Mouse (Mus musculus): Measurements from ENCODE around the gene Spred1. TPM values are rescaled to one million over a fixed set of nuclear protein-coding genes. Genes with fewer than 3 reads are reported as not detected.
"Not testable (repeated sequence)": the region's sequence is repeated elsewhere in the genome, so short reads cannot be mapped to it uniquely, and the experiment has no call there.

Spred1 gene
- polyA plus RNA-seq, 1 experiment from 2014 or later, result 20.6 TPM

- Histone ChIP-seq H3K4me3 (peak overlapping the region; percentile 98), H3K9me3 (no peaks in the 10 kb centered on the region), H3K9ac (peak overlapping the region; percentile 98), H3K27ac (peak overlapping the region; percentile 99; the same call in 1 of the 2 replicates), H3K36me3 (no peaks in the 10 kb centered on the region), H3K4me2 (replicated peaks) (peak overlapping the region; percentile 72), H3K4me1 (peaks cover 12% of the 10 kb centered on the region), H3K27me3 (replicated peaks) (no peaks in the 10 kb centered on the region)
- 1% methylated on average over 19 of the region's 19 CpGs for WGBS
- ATAC-seq (ENCODE audit: low FRiP score, low read depth), result no peak
These were observed 921 bp downstream of the Spred1 start for GRCm38 (mm10) chr2:117121984-117122605.

- Histone ChIP-seq H3K36me3 (no peaks in the 10 kb centered on the region), H3K27me3 (replicated peaks) (no peaks in the 10 kb centered on the region), H3K9me3 (no peaks in the 10 kb centered on the region), H3K4me3 (peak overlapping the region; percentile 98), H3K4me2 (replicated peaks) (peak overlapping the region; percentile 72), H3K27ac (no peak overlapping the region), H3K4me1 (peaks cover 12% of the 10 kb centered on the region), H3K9ac (peak overlapping the region; percentile 98; the same call in 1 of the 2 replicates)
- WGBS, result 8% methylated on average over 17 of the region's 17 CpGs
- ATAC-seq (ENCODE audit: low FRiP score, low read depth), result peak; percentile 45
These were observed 1.6 kb downstream of the Spred1 start for GRCm38 (mm10) chr2:117122701-117123337.

GRCm38 (mm10) chr2:117123701-117124100 lies 2.5 kb downstream of the Spred1 start:
- H3K4me2 ChIP-seq (replicated peaks), result peak overlapping the region; percentile 72
- no peaks in the 10 kb centered on the region for H3K9me3 ChIP-seq
- H3K27ac ChIP-seq, result no peak overlapping the region
- ATAC-seq (ENCODE audit: low FRiP score, low read depth), result no peak
- H3K4me3 ChIP-seq, result peak overlapping the region; percentile 18; the same call in 1 of the 2 replicates
- H3K9ac ChIP-seq, result 0 out of 2 replicates have a peak overlapping the region, but pooled peaks have one; percentile 5
- WGBS, result 44% methylated on average over 3 of the region's 3 CpGs
- peaks cover 12% of the 10 kb centered on the region for H3K4me1 ChIP-seq
- H3K36me3 ChIP-seq, result no peaks in the 10 kb centered on the region
- H3K27me3 ChIP-seq (replicated peaks), result no peaks in the 10 kb centered on the region

GRCm38 (mm10) chr2:117124839-117125238 lies 3.7 kb downstream of the Spred1 start:
- Histone ChIP-seq H3K4me1 (peaks cover 4% of the 10 kb centered on the region; the same call in 1 of the 2 replicates), H3K4me2 (replicated peaks) (no peak overlapping the region), H3K4me3 (no peak overlapping the region), H3K9ac (no peak overlapping the region), H3K27me3 (replicated peaks) (no peaks in the 10 kb centered on the region), H3K27ac (no peak overlapping the region), H3K9me3 (no peaks in the 10 kb centered on the region), H3K36me3 (no peaks in the 10 kb centered on the region)
- ATAC-seq (ENCODE audit: low FRiP score, low read depth), result no peak
- 84% methylated on average over 2 of the region's 2 CpGs for WGBS

- 93% methylated on average over 2 of the region's 2 CpGs for WGBS
- no peak for ATAC-seq (ENCODE audit: low FRiP score, low read depth)
These were observed 8.0 kb downstream of the Spred1 start for GRCm38 (mm10) chr2:117129156-117129555.

GRCm38 (mm10) chr2:117131041-117131440 lies 9.9 kb downstream of the Spred1 start:
- H3K4me3 ChIP-seq; H3K9ac ChIP-seq; H3K4me2 ChIP-seq (replicated peaks); H3K27ac ChIP-seq; H3K9me3 ChIP-seq; ATAC-seq (ENCODE audit: low FRiP score, low read depth); H3K36me3 ChIP-seq; H3K27me3 ChIP-seq (replicated peaks); H3K4me1 ChIP-seq: not testable (repeated sequence)
- WGBS, result 94% methylated on average over 7 of the region's 7 CpGs

More at GRCm38 (mm10) chr2:117129156-117129555, 8.0 kb downstream of the Spred1 start:
- no peak overlapping the region for H3K27ac ChIP-seq
- no peaks in the 10 kb centered on the region for H3K27me3 ChIP-seq (replicated peaks)
- H3K9me3 ChIP-seq, result no peaks in the 10 kb centered on the region
- H3K4me1 ChIP-seq, result no peaks in the 10 kb centered on the region
- H3K4me3 ChIP-seq, result no peak overlapping the region
- H3K36me3 ChIP-seq, result no peaks in the 10 kb centered on the region
- H3K4me2 ChIP-seq (replicated peaks), result no peak overlapping the region
- H3K9ac ChIP-seq, result no peak overlapping the region

- no peaks in the 10 kb centered on the region for H3K27me3 ChIP-seq (replicated peaks)
- WGBS, result 86% methylated on average over 1 of the region's 1 CpGs
- H3K4me2 ChIP-seq (replicated peaks), result no peak overlapping the region
- H3K9ac ChIP-seq, result no peak overlapping the region
- H3K9me3 ChIP-seq, result no peaks in the 10 kb centered on the region
- no peak overlapping the region for H3K4me3 ChIP-seq
- no peak overlapping the region for H3K27ac ChIP-seq
- no peaks in the 10 kb centered on the region for H3K36me3 ChIP-seq
- H3K4me1 ChIP-seq, result no peaks in the 10 kb centered on the region
- no peak for ATAC-seq (ENCODE audit: low FRiP score, low read depth)
These were observed 10.7 kb downstream of the Spred1 start for GRCm38 (mm10) chr2:117131910-117132309.

- Histone ChIP-seq H3K4me1 (no peaks in the 10 kb centered on the region), H3K27ac (no peak overlapping the region), H3K4me2 (replicated peaks) (no peak overlapping the region), H3K27me3 (replicated peaks) (no peaks in the 10 kb centered on the region), H3K4me3 (no peak overlapping the region), H3K9me3 (no peaks in the 10 kb centered on the region), H3K9ac (no peak overlapping the region), H3K36me3 (no peaks in the 10 kb centered on the region)
- no peak for ATAC-seq (ENCODE audit: low FRiP score, low read depth)
- 92% methylated on average over 2 of the region's 2 CpGs for WGBS
These were observed 12.4 kb downstream of the Spred1 start for GRCm38 (mm10) chr2:117133541-117133940.

GRCm38 (mm10) chr2:117137751-117138150 lies 16.6 kb downstream of the Spred1 start:
- Histone ChIP-seq H3K4me1 (0 out of 2 replicates have a peak, but pooled peaks cover 5% of the 10 kb centered on the region), H3K9ac (no peak overlapping the region), H3K4me3 (no peak overlapping the region), H3K27ac (no peak overlapping the region), H3K4me2 (replicated peaks) (no peak overlapping the region), H3K27me3 (replicated peaks) (no peaks in the 10 kb centered on the region), H3K9me3 (no peaks in the 10 kb centered on the region), H3K36me3 (no peaks in the 10 kb centered on the region)
- no peak for ATAC-seq (ENCODE audit: low FRiP score, low read depth)
- 18% methylated on average over 1 of the region's 1 CpGs for WGBS

GRCm38 (mm10) chr2:117138932-117139331 lies 17.8 kb downstream of the Spred1 start:
- Histone ChIP-seq H3K27me3 (replicated peaks) (no peaks in the 10 kb centered on the region), H3K4me3 (no peak overlapping the region), H3K9ac (no peak overlapping the region), H3K4me1 (0 out of 2 replicates have a peak, but pooled peaks cover 5% of the 10 kb centered on the region), H3K36me3 (no peaks in the 10 kb centered on the region), H3K4me2 (replicated peaks) (no peak overlapping the region), H3K9me3 (no peaks in the 10 kb centered on the region), H3K27ac (no peak overlapping the region)
- no peak for ATAC-seq (ENCODE audit: low FRiP score, low read depth)
- WGBS, result 91% methylated on average over 5 of the region's 5 CpGs

GRCm38 (mm10) chr2:117139977-117140376 lies 18.8 kb downstream of the Spred1 start:
- 85% methylated on average over 1 of the region's 1 CpGs for WGBS
- ATAC-seq (ENCODE audit: low FRiP score, low read depth), result no peak
- H3K9ac ChIP-seq, result no peak overlapping the region
- no peak overlapping the region for H3K4me3 ChIP-seq
- no peak overlapping the region for H3K27ac ChIP-seq
- no peaks in the 10 kb centered on the region for H3K27me3 ChIP-seq (replicated peaks)
- no peak overlapping the region for H3K4me2 ChIP-seq (replicated peaks)
- no peaks in the 10 kb centered on the region for H3K36me3 ChIP-seq
- H3K4me1 ChIP-seq, result 0 out of 2 replicates have a peak, but pooled peaks cover 5% of the 10 kb centered on the region
- H3K9me3 ChIP-seq, result no peaks in the 10 kb centered on the region

GRCm38 (mm10) chr2:117143106-117143505 lies 21.9 kb downstream of the Spred1 start:
- no peak overlapping the region for H3K4me3 ChIP-seq
- no peaks in the 10 kb centered on the region for H3K9me3 ChIP-seq
- H3K9ac ChIP-seq, result no peak overlapping the region
- no peaks in the 10 kb centered on the region for H3K27me3 ChIP-seq (replicated peaks)
- no peak overlapping the region for H3K27ac ChIP-seq
- 0 out of 2 replicates have a peak, but pooled peaks cover 5% of the 10 kb centered on the region for H3K4me1 ChIP-seq
- H3K36me3 ChIP-seq, result no peaks in the 10 kb centered on the region
- ATAC-seq (ENCODE audit: low FRiP score, low read depth), result no peak
- 91% methylated on average over 4 of the region's 4 CpGs for whole genome bisulfite sequencing
- H3K4me2 ChIP-seq (replicated peaks), result no peak overlapping the region

Data from neural tube, embryonic 12.5 days (tissue).